ENCODE assay signal across 8 mouse cellular contexts in the genomic region with DNA sequence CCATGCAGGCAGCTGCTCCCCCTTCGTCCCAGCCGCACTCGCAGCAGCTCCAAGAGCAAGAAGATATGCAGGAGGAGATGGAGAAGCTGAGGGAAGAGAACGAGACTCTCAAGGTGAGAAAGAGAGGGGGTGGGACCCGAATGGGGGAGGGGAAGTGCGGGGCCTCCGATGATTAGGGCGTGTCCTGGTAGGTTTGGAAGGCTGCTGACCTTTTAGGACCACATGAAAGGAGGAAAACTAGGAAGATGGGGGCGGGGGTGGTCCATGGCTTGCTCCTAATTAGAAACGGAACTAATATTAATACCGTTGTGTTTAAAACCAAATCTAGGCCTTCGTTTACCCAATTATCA. TPM values are rescaled to one million over a fixed set of nuclear protein-coding genes. Genes with fewer than 3 reads are reported as not detected.
DNase-seq lines count a peak whose midpoint lies in the region; ATAC-seq and TF ChIP-seq lines count a peak whose summit lies in the region.

No protein-coding gene starts in this region.

- peak overlapping the region; percentile 99 for H3K4me2 ChIP-seq in embryonic facial prominence, embryonic 13.5 days
- H3K4me2 ChIP-seq in intestine, embryonic 16.5 days (ENCODE audit: low read depth, low read length), result peak overlapping the region; percentile 94
- H3K4me2 ChIP-seq in neural tube, embryonic 15.5 days, result peak overlapping the region; percentile 65

- peak overlapping the region; percentile 99 for H3K27ac ChIP-seq in left cerebral cortex, adult 2 months
- no peak overlapping the region for H3K27ac ChIP-seq in embryonic facial prominence, embryonic 13.5 days
- no peak overlapping the region for H3K27ac ChIP-seq in intestine, embryonic 16.5 days (ENCODE audit: low read length)
- H3K27ac ChIP-seq in neural tube, embryonic 15.5 days (replicated peaks), result peak overlapping the region; percentile 94

- no peaks in the 10 kb centered on the region for H3K36me3 ChIP-seq in embryonic facial prominence, embryonic 13.5 days
- H3K36me3 ChIP-seq in intestine, embryonic 16.5 days (ENCODE audit: control insufficient read depth, insufficient read depth, low read length), result no peaks in the 10 kb centered on the region
- H3K36me3 ChIP-seq in neural tube, embryonic 15.5 days, result peaks cover 4% of the 10 kb centered on the region

- H3K9ac ChIP-seq in embryonic facial prominence, embryonic 13.5 days, result peak overlapping the region; percentile 60
- peak overlapping the region; percentile 27; the same call in 1 of the 2 replicates for H3K9ac ChIP-seq in intestine, embryonic 16.5 days (ENCODE audit: low read depth, low read length)
- peak overlapping the region; percentile 77 for H3K9ac ChIP-seq in neural tube, embryonic 15.5 days (replicated peaks)

- 2% methylated on average over 12 of the region's 12 CpGs for WGBS in embryonic facial prominence, embryonic 13.5 days
- under 1% methylated on average over 12 of the region's 12 CpGs for WGBS in intestine, embryonic 16.5 days
- 0% methylated on average over 12 of the region's 12 CpGs for WGBS in neural tube, embryonic 15.5 days

- TF ChIP-seq CTCF in left cerebral cortex, adult 2 months (IDR thresholded peaks at IDR 0.05), result no peak

- peaks cover 65% of the 10 kb centered on the region for H3K27me3 ChIP-seq in embryonic facial prominence, embryonic 13.5 days
- H3K27me3 ChIP-seq in intestine, embryonic 16.5 days (replicated peaks; ENCODE audit: control insufficient read depth, insufficient read depth, low read length), result peaks cover 26% of the 10 kb centered on the region
- H3K27me3 ChIP-seq in neural tube, embryonic 15.5 days (replicated peaks), result no peaks in the 10 kb centered on the region

- intact Hi-C loops in left cerebral cortex, adult 2 months (cut with DNase I), result loop anchor here (1.0 to 10.0 kb wide), 5 partner anchors 31 to 1075 kb away; a partner anchor contains a TSS
- intact Hi-C loops in left cerebral cortex, postnatal 4 days (cut with DNase I), result loop anchor here (5.0 kb wide), 1 partner anchor 45 kb away; no protein-coding TSS in a partner anchor

- DNase-seq in left cerebral cortex, adult 2 months (ENCODE audit: extremely low spot score in 1 of 2, low spot score in 2 of 2), result no peak
- DNase-seq in left cerebral cortex, postnatal 4 days, result no peak
- no peak for DNase-seq in adrenal gland, postnatal 25 days
- DNase-seq in right cerebral cortex, postnatal 36 days (ENCODE audit: low spot score in 2 of 2), result no peak
- DNase-seq in lung, adult 18-20 months, result no peak

- ATAC-seq in embryonic facial prominence, embryonic 13.5 days (ENCODE audit: insufficient number of reproducible peaks, insufficient read depth, low FRiP score, low TSS enrichment, low read depth), result no peak; the same call in 1 of the 2 replicates
- ATAC-seq in intestine, embryonic 16.5 days, result no peak
- ATAC-seq in neural tube, embryonic 15.5 days (ENCODE audit: low FRiP score), result peak; percentile 10; the same call in 1 of the 2 replicates

- no peaks in the 10 kb centered on the region for H3K9me3 ChIP-seq in embryonic facial prominence, embryonic 13.5 days
- H3K9me3 ChIP-seq in intestine, embryonic 16.5 days (ENCODE audit: control insufficient read depth, low read length), result no peaks in the 10 kb centered on the region
- H3K9me3 ChIP-seq in neural tube, embryonic 15.5 days (replicated peaks), result no peaks in the 10 kb centered on the region

- H3K4me3 ChIP-seq in left cerebral cortex, adult 2 months, result peak overlapping the region; percentile 55
- peak overlapping the region; percentile 61 for H3K4me3 ChIP-seq in embryonic facial prominence, embryonic 13.5 days
- peak overlapping the region; percentile 59 for H3K4me3 ChIP-seq in intestine, embryonic 16.5 days (ENCODE audit: low read length)
- H3K4me3 ChIP-seq in neural tube, embryonic 15.5 days (replicated peaks), result peak overlapping the region; percentile 76

- peaks cover 27% of the 10 kb centered on the region for H3K4me1 ChIP-seq in embryonic facial prominence, embryonic 13.5 days
- peaks cover 14% of the 10 kb centered on the region for H3K4me1 ChIP-seq in intestine, embryonic 16.5 days (ENCODE audit: control insufficient read depth, insufficient read depth, low read length)
- H3K4me1 ChIP-seq in neural tube, embryonic 15.5 days, result peaks cover 35% of the 10 kb centered on the region

RNA-seq across cellular contexts. Expression of a gene that starts 4.0 kb away (rescaled TPM):
- 100 to 1,000 TPM; 179 to 180 TPM for total RNA-seq in left cerebral cortex, adult 2 months (2021)
- total RNA-seq in left cerebral cortex, postnatal 4 days (2021), result 100 to 1,000 TPM; 257 to 276 TPM
- 3.8 and 9.0 TPM in 2 replicates for polyA plus RNA-seq in embryonic facial prominence, embryonic 13.5 days (2015; fragmentation: Nextera tagmentation; extraction: Ambion mirVana)
- 2.3 and 3.0 TPM in 2 replicates for polyA plus RNA-seq in intestine, embryonic 16.5 days (2015; fragmentation: Nextera tagmentation; extraction: Ambion mirVana)
- polyA plus RNA-seq in neural tube, embryonic 15.5 days (2015; fragmentation: Nextera tagmentation; extraction: Ambion mirVana), result 107 and 125 TPM in 2 replicates
- total RNA-seq in adrenal gland, postnatal 25 days (2021), result 5.9 and 6.0 TPM in 2 replicates

RNA-seq across cellular contexts. Expression of a gene that starts 51.1 kb away (rescaled TPM):
- total RNA-seq in left cerebral cortex, adult 2 months (2021), result 10 to 100 TPM; 26.7 to 27.8 TPM
- 10 to 100 TPM; 42.4 to 54.0 TPM for total RNA-seq in left cerebral cortex, postnatal 4 days (2021)
- polyA plus RNA-seq in embryonic facial prominence, embryonic 13.5 days (2015; fragmentation: Nextera tagmentation; extraction: Ambion mirVana), result 0.98 and 2.1 TPM in 2 replicates
- polyA plus RNA-seq in intestine, embryonic 16.5 days (2015; fragmentation: Nextera tagmentation; extraction: Ambion mirVana), result 0.61 and 0.69 TPM in 2 replicates
- polyA plus RNA-seq in neural tube, embryonic 15.5 days (2015; fragmentation: Nextera tagmentation; extraction: Ambion mirVana), result 6.1 and 8.5 TPM in 2 replicates
- not detected in 2 replicates for total RNA-seq in adrenal gland, postnatal 25 days (2021)

Comparison
In these comparisons a context has a peak if more than half of its experiments do, and no peak if none do; other contexts are left out.
1. H3K27ac ChIP-seq: peak in left cerebral cortex, adult 2 months (single experiment) and neural tube, embryonic 15.5 days (single experiment); none in embryonic facial prominence, embryonic 13.5 days (single experiment) and intestine, embryonic 16.5 days (single experiment).
2. H3K9ac ChIP-seq: peak in every context shown above with its lines; median percentile 77 in neural tube, embryonic 15.5 days; 60 in embryonic facial prominence, embryonic 13.5 days; 27 in intestine, embryonic 16.5 days.
3. RNA of a gene that starts 4.0 kb away (total RNA-seq): 257 to 276 TPM in left cerebral cortex, postnatal 4 days and 179 to 180 TPM in left cerebral cortex, adult 2 months; 5.9 to 6.0 TPM in adrenal gland, postnatal 25 days; every median in the first group is over 10 times any median in the second.
4. RNA of a gene that starts 51.1 kb away (total RNA-seq): 42.4 to 54.0 TPM in left cerebral cortex, postnatal 4 days and 26.7 to 27.8 TPM in left cerebral cortex, adult 2 months; not detected in adrenal gland, postnatal 25 days; every median in the first group is over 10 times any median in the second.
5. Peak in every context shown above with its lines, with median percentiles within 50 percentile points of each other: H3K4me3 ChIP-seq and H3K4me2 ChIP-seq.